Mouse (Mus musculus) heart, adult 2 months (tissue): ENCODE measurements around the gene Atp2a2.

Experiments used
- CTCF ChIP-seq: fragments of 200-600 bp; IDR thresholded peaks from 2 replicates; pipeline ENCODE4 v1.8.1; 2022; ENCODE audit warnings: antibody characterized with exemption, mild to moderate bottlenecking, moderate library complexity
- EP300 ChIP-seq: fragments of 200-500 bp; IDR thresholded peaks from 2 replicates; pipeline ENCODE4 v1.6.1; 2011; ENCODE audit warnings: low read depth, low read length, control low read depth; ENCODE audit not compliant: insufficient read depth
- POLR2A ChIP-seq: fragments of 200-500 bp; IDR thresholded peaks from 2 replicates; pipeline ENCODE4 v1.6.1; 2011; ENCODE audit warnings: mild to moderate bottlenecking, low read depth, low read length, control low read depth; ENCODE audit not compliant: insufficient read depth

DNA sequence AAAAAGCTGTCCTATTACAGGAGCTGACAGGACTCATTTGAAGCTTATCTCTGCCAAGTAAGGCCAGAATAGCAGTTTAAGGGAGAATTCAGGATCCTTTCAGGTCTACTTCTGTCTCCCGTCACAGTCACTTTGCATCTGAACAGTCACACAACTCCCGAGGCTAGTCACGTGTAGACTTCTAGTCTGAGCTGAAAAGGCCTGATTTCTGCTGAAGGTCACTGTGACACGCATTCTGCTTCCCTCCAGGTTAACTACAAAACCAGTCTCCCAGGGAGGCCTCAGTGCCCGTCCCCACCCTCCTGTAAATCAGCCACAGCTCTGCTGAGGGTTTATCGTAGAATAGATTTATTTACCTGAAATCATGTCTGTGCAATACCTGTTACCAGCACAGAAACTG is 48.8 kb downstream of the Atp2a2 start:
- TF ChIP-seq CTCF: no peak
- peak; percentile 8; the same call in 1 of the 2 replicates for TF ChIP-seq POLR2A
- TF ChIP-seq EP300: peak; percentile 41; the same call in 1 of the 2 replicates
